Mouse (Mus musculus) T-cell, adult 2 months (primary cell): ENCODE data around the gene 4930550L24Rik.

Experiments used
- DNase-seq: peaks from one replicate; pipeline ENCODE4 v3.0.0; 2022; ENCODE audit warnings: low spot score

The 4930550L24Rik gene

GRCm38 (mm10) chrX:58909060-58909459 is at the start of gene 4930550L24Rik:
Gene 4930550L24Rik (plus strand): TSS chrX:58909360.
- DNase-seq: no peak

GRCm38 (mm10) chrX:58900753-58901152 is 8.4 kb upstream of the 4930550L24Rik start:
- DNase-seq: no peak

GRCm38 (mm10) chrX:58967969-58968368 is 58.8 kb downstream of the 4930550L24Rik start:
- no peak for DNase-seq
